Mouse (Mus musculus) naive thymus-derived CD4-positive, alpha-beta T cell, adult 2 months (primary cell): ENCODE results near the gene Olfr860.
"Not testable (repeated sequence)": the region's sequence is repeated elsewhere in the genome, so short reads cannot be mapped to it uniquely, and the experiment has no call there.

Experiments used
- DNase-seq: peaks from one replicate; pipeline ENCODE4 v3.0.0-alpha.2; 2011; ENCODE audit warnings: low read depth

Gene Olfr860

GRCm38 (mm10) chr9:19849647-19850046 lies at the start of gene Olfr860:
TSS of gene Olfr860 (minus strand) at chr9:19849747.
- no peak for DNase-seq

- no peak for DNase-seq
Measured at GRCm38 (mm10) chr9:19887904-19888303, 38.4 kb upstream of the Olfr860 start, which contains the start of gene Olfr862. TSS of gene Olfr862 (minus strand) at chr9:19888004.

- DNase-seq, result not testable (repeated sequence)
Measured at GRCm38 (mm10) chr9:19804606-19805005, 44.9 kb downstream of the Olfr860 start, which contains the start of gene Olfr859. TSS of gene Olfr859 (plus strand) at chr9:19804906.

GRCm38 (mm10) chr9:19803000-19803399 lies 46.5 kb downstream of the Olfr860 start:
- no peak for DNase-seq
